Mouse (Mus musculus) G1E-ER4 (cell line): Measurements from ENCODE around the gene Olfr1199. TPM values are rescaled to one million over a fixed set of nuclear protein-coding genes. Genes with fewer than 3 reads are reported as not detected.

Experiments
- GATA1 ChIP-seq: IDR thresholded peaks from one replicate; pipeline ENCODE4 v1.8.0; 2012; ENCODE audit warnings: low read length, inconsistent platforms
- polyA plus RNA-seq: library from polyadenylated mRNA; stranded (reverse); fragments of >175 nt; gene quantifications from 2 replicates; pipeline ENCODE4 v1.2.3, GENCODE M21; 2012

Gene Olfr1199
- not detected in 2 replicates for polyA plus RNA-seq

- no peak for TF ChIP-seq GATA1
Measured at GRCm38 (mm10) chr2:88760369-88760768, at the start of gene Olfr1199. Gene Olfr1199, minus strand, starts transcription at chr2:88760469.

DNA sequence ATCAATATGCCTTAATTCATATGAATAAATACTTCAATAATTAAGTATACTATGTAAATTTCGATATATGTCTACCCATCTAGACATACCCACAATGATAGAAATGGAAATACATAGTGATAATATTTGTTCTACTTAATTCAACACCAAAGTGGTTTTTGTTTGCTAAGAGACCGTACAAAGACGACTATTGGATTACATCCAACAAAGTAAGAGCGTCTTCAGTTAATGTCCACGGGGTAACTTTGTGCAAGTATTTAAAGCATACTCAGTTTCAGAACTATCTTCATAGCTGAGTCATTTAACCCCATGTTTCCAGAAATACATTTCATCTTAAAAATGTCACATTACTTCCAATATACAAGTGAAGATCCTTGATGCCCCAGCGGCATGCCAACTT is 32.5 kb upstream of the Olfr1199 start, which contains the start of gene Olfr1201:
Gene Olfr1201, plus strand, starts transcription at position 301 of the 400 bp plus-strand sequence.
- TF ChIP-seq GATA1: no peak

DNA sequence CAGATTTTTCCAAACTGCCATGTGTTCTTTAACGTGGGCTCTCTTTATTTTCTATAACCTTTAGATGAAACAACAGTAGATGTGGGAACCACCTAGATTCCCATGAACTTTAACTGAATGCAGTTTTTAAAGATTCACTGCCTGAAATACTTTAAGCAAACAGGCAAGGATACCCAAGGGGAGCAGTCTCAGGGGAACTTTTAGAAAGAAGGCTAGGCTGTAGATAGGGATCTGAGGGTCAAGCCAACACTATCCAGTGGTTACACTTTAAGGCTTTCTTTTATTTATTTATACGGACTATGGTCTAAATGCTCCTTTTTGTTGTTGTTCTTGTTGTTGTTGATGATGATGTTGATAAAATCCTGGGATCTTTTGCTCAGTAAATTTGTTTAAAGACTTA is 10.1 kb upstream of the Olfr1199 start, which contains the start of gene Olfr1200:
Gene Olfr1200, minus strand, starts transcription at position 101 of the 400 bp plus-strand sequence.
- no peak for TF ChIP-seq GATA1

- no peak for TF ChIP-seq GATA1
Measured at GRCm38 (mm10) chr2:88751270-88751669, 9.0 kb downstream of the Olfr1199 start, which contains the start of gene Olfr1198. Gene Olfr1198, minus strand, starts transcription at chr2:88751370.

DNA sequence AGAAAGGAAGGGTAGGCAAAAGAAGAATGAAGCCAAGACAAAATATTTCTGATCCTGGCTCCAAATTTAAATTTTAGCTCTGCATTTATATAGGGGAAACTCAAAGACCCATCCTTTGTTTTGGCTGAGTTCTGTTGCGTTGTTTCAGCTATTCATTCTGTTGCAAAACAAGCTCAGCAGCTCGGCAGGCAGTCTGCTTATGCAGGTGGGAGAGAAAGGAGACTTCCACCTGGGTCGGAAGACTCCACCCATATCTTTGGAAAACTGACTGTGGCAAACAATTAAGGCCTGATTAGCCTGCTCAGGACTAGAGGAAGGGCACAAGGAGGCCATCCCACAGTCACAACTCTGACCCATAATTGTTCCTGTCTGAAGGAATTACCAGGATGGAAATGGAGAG is 16.9 kb downstream of the Olfr1199 start:
- no peak for TF ChIP-seq GATA1

- no peak for TF ChIP-seq GATA1
Measured at GRCm38 (mm10) chr2:88732266-88732665, 28.0 kb downstream of the Olfr1199 start, which contains the start of gene Olfr1197. Gene Olfr1197, minus strand, starts transcription at chr2:88732366.

GRCm38 (mm10) chr2:88704497-88704896 is 55.8 kb downstream of the Olfr1199 start, which contains the start of gene Olfr1196:
Gene Olfr1196, minus strand, starts transcription at chr2:88704597.
- TF ChIP-seq GATA1: no peak

Other genes starting within 250 kb of the Olfr1199 start
- not detected in 2 replicates for gene Olfr1186, start 241.9 kb downstream of the Olfr1199 start, polyA plus RNA-seq
- not detected in 2 replicates for gene Olfr1188, start 203.5 kb downstream of the Olfr1199 start, polyA plus RNA-seq
- not detected in 2 replicates for gene Olfr1189, start 174.0 kb downstream of the Olfr1199 start, polyA plus RNA-seq
- not detected in 2 replicates for gene Olfr1191-ps1, start 119.9 kb downstream of the Olfr1199 start, polyA plus RNA-seq
- not detected in 2 replicates for gene Olfr1192-ps1, start 112.0 kb downstream of the Olfr1199 start, polyA plus RNA-seq
- not detected in 2 replicates for gene Olfr1193, start 84.8 kb downstream of the Olfr1199 start, polyA plus RNA-seq
- not detected in 2 replicates for gene Olfr1195, start 71.3 kb downstream of the Olfr1199 start, polyA plus RNA-seq
- gene Olfr1196, start 55.9 kb downstream of the Olfr1199 start, polyA plus RNA-seq: not detected in 2 replicates
- not detected in 2 replicates for gene Olfr1197, start 28.1 kb downstream of the Olfr1199 start, polyA plus RNA-seq
- gene Olfr1198, start 9.1 kb downstream of the Olfr1199 start, polyA plus RNA-seq: not detected in 2 replicates
- gene Olfr1200, start 10.0 kb upstream of the Olfr1199 start, polyA plus RNA-seq: not detected in 2 replicates
- not detected in 2 replicates for gene Olfr1201, start 32.6 kb upstream of the Olfr1199 start, polyA plus RNA-seq
- not detected in 2 replicates for gene Olfr1202, start 54.0 kb upstream of the Olfr1199 start, polyA plus RNA-seq
- not detected in 2 replicates for gene Olfr1205, start 69.3 kb upstream of the Olfr1199 start, polyA plus RNA-seq
- gene Olfr1204, start 88.8 kb upstream of the Olfr1199 start, polyA plus RNA-seq: not detected in 2 replicates
- gene Olfr1206, start 102.8 kb upstream of the Olfr1199 start, polyA plus RNA-seq: not detected in 2 replicates
- not detected in 2 replicates for gene Olfr1208, start 141.8 kb upstream of the Olfr1199 start, polyA plus RNA-seq
- gene Olfr1209, start 154.7 kb upstream of the Olfr1199 start, polyA plus RNA-seq: not detected in 2 replicates
- gene Olfr1211, start 177.6 kb upstream of the Olfr1199 start, polyA plus RNA-seq: not detected in 2 replicates
- gene Olfr1212, start 193.5 kb upstream of the Olfr1199 start, polyA plus RNA-seq: not detected in 2 replicates
- not detected in 2 replicates for gene Gm13762, start 219.8 kb upstream of the Olfr1199 start, polyA plus RNA-seq
- not detected in 2 replicates for gene Olfr1214, start 232.2 kb upstream of the Olfr1199 start, polyA plus RNA-seq
- not detected in 2 replicates for gene Olfr1215, start 246.5 kb upstream of the Olfr1199 start, polyA plus RNA-seq